Mouse (Mus musculus): ENCODE data around the gene Lingo4.

Gene Lingo4

DNA sequence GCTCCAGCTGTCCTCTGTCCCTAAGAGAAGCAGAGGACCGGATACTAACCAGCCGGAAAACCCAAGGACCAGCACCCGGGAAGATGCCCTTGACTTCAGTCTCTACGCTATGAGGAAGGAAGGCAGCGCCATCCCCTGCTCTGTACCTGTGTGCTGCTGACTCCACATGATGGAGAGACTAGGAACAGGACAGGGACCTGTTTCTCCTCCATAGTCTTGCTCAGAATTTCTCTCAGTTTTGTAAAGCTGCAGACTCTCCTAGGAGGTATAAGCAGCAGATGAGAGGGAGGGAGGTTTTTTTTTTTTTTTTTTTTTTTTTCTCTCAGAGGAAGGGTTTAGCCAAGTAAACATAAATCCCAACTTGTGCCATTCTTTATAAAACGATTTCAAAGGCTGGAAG is at the start of gene Lingo4:
TSS of gene Lingo4 (plus strand) at position 301 of the 400 bp plus-strand sequence.
- DNase-seq (ENCODE audit: low spot score in 2 of 2), result no peak

DNA sequence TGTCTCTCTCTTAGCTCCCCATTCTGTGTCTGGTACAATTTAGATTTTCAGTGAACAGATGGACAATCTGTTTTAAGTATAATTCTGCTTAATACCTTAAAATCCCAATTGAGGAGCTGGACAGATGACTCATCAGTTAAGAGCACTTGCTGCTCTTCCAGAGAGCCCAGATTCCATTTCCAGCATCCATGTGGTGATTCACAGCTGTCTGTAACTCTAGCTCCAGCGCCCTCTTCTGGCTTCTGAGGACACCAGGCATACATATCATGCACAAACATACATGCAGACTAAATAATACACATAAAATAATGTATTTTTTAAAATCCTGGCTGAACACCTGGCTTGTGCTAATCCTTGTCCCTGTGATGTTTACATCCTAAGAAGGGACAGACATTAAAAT is 37.5 kb upstream of the Lingo4 start:
- no peak for DNase-seq (ENCODE audit: low spot score in 2 of 2)

DNA sequence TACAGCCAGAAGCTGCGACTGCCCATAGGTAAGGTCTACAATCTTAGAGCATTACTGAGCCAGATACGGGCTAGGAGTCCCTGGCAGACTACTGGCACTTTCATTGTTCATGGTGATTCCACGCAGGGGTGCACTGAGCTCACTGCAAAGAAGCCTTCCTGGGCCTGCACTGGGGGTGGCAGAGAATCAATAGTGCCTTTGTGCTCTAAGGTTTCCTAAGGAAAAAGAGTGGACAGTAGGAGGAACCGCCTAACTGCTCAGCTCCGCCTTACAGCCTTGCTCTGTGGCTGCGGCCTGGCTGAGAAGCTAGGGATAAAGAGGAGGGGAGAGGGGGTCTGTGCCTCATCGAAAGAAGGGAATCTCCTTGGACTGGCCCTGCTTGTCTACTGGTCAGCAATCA is 36.2 kb upstream of the Lingo4 start, which contains the start of gene C2cd4d:
TSS of gene C2cd4d (plus strand) at position 301 of the 400 bp plus-strand sequence.
- no peak for DNase-seq (ENCODE audit: low spot score in 2 of 2)

DNA sequence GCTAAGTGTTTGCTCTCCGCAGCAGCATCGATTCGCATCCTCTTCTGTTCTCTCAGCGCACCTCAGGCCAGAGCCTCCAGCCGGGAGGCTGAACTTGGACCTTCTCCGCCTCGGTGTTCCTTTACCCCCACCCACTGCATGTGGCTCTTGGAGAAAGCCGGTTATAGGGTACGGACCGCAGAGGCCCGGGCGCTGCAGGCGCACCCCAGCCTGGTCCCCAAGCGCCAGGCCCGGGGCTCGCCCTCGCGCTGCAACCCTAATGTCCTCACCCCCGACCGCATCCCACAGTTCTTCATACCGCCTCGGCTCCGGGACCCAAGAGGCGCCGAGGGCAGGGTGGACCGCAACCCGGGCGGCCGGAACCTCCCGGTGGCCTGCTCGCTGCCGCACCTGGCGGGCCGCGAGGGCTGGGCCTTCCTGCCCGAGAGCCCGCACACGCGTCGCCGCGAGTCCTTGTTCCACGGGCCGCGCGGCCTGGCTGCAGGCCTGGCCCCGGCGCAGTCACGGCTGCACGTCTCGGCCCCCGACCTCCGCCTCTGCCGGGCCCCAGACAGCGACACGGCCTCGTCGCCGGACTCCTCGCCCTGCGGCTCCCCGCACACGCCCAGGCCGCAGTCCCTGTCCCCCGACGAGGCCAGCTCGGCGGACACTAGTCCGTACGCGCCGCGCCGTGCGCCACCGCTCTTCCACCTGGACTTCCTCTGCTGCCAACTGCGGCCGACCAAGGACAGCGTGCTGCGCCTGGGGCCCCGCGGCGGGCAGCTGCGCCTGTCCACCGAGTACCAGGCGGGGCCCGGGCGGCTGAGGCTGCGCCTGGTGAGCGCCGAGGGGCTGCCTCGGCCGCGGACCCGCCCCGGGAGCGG is 34.8 kb upstream of the Lingo4 start:
- no peak for DNase-seq (ENCODE audit: low spot score in 2 of 2)

DNA sequence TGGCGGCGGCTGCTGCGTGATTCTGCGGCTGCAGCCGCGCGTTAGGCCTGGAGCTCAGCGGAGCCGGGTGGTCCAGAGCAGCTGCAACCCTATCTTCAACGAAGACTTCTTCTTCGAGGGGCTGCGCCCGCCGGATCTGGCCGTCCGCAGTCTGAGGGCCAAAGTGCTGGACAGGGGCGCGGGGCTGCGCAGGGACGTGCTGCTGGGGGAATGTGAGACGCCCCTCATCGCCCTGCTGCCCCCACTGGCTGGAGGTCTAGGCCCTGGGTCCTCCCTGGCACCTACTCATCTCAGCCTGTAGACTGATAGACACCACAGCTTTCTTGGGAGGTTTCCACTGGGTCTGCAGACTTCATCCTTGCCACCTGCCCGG is 34.2 kb upstream of the Lingo4 start:
- no peak for DNase-seq (ENCODE audit: low spot score in 2 of 2)

DNA sequence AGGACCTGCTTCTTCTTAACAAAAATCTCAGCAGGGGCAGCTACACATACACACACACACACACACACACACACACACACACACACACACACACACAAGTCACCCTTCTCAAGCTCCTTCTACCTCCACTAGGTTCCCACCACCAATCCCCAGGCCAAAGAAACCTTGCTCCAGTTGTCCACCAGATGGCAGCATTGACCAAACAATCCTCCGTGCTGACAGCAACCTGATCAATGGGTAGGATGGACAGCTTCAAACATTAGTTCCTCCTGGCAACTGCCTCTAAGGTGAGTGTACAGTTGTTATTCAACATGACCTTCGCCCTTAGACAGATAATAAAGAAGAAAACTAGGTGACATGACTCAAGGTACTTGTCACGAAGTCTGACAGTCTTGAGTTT is 31.6 kb upstream of the Lingo4 start:
- peak; percentile 49 to 72 for DNase-seq (ENCODE audit: low spot score in 2 of 2)

DNA sequence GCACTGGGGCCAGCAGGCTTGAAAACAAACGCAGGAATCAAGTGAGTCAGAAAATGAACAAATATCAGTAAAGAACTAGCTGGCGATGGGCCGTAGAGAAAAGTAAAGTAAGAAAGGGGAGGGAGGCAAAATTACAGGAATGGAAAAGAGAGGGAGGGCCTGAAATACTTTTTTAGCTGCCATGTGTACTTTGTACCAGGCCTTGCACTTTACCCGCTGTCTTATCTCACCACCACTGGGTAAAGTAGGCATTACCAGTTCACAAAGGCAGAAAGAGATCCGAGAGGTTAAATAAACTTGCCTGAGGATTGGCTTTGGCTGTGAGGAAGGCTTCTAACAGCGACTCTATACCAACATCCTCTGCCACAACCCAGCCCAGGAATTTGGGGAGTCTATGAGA is 30.8 kb upstream of the Lingo4 start:
- no peak for DNase-seq (ENCODE audit: low spot score in 2 of 2)

DNA sequence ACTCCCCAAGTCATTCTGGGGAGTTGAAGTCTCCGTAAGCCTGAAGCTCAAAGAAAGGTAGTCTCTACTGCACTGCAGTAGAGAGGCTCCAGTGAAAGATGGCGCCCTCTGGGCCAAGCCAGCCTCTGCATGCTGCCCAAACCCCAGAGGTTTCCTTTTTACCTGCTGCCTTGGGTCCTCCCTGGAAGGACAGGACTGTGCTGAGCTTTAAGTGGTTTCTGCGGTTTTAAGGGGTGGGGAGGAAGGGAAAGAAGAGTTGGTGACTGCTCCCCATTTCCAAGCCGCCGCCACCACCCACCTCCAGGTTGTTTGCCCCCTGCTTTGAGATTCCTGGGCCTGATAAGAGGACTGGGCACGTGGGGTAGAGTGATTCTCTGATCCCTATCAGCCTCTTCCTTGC is 29.7 kb upstream of the Lingo4 start:
- DNase-seq (ENCODE audit: low spot score in 2 of 2), result no peak

DNA sequence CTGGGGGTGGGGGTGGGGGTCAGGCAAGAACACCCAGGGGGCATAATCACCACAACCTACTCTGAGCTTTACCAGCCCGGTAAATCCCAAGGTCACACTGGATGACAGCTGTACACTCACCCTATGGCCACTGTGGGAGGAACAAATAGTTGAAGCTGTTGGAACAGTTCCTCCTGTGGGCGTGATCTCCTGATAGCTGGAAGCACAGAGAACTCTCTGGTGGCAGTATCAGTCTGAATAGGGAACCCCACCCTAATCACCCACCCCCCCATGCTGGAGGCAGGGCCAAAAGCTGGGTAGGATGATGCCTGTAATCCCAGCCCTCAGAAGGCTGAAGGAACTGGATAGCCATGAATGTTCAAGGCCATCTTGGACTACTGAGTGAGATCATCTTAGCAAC is 28.6 kb upstream of the Lingo4 start:
- DNase-seq (ENCODE audit: low spot score in 2 of 2), result no peak

DNA sequence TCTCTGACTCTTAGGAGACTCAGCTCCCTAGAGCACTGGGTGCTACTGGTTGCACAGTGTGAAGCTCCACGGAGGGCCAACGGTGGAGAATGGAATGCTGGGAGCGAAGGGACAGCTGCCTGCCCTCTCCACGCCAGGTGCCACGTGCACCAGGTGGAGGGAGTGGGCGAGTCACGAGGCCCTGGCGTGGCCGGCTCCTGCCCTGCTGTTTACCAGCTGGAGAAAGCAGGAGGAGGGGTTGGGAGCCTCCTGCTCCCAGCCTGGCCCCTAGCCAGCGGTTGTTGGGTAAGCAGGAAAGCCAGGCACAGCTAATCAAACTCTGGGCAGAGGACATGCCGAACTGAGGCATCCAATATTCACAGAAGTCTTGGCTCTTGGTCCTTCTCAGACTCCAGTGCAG is 26.7 kb upstream of the Lingo4 start:
- DNase-seq (ENCODE audit: low spot score in 2 of 2), result no peak

DNA sequence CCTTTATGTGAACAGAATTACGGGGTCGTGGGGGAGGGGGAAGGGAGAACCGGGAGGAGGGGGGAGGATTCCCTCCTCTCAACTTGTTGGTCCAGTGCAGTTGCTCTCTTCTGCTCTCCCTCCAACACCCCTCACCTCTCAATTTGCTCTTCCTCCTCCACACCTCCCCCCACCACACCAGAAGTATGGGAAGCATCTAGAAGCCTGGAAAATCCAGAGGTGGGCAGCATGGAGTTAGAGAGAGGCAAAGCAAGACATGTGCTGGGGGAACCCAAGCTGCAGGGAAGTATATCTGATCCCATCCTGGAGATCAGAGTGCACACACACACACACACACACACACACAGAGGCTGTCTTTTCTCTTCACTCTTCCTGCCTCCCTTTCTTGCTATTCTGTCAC is 26.3 kb upstream of the Lingo4 start:
- DNase-seq (ENCODE audit: low spot score in 2 of 2), result no peak

DNA sequence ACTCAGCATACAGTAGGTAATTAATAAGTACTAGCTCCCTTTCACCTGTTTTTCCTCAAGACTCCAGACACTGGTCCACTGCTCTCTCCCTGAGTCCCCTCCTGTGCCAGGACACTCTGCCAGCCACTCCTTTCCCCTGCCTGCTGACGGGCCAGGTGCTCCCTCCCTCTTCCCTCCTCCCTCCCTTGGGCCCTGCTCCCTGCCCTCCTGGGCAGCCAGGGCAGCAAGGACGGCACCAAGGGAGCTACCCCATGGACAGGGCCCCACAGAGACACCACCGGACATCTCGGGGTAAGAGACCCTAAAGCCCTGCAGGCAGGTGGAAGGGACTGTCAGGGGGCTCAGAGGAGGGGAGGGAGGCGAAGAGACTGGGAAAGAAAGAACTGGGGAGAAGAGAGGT is 25.7 kb upstream of the Lingo4 start, which contains the start of gene Rorc:
TSS of gene Rorc (plus strand) at position 154 of the 400 bp plus-strand sequence.
- no peak for DNase-seq (ENCODE audit: low spot score in 2 of 2)

DNA sequence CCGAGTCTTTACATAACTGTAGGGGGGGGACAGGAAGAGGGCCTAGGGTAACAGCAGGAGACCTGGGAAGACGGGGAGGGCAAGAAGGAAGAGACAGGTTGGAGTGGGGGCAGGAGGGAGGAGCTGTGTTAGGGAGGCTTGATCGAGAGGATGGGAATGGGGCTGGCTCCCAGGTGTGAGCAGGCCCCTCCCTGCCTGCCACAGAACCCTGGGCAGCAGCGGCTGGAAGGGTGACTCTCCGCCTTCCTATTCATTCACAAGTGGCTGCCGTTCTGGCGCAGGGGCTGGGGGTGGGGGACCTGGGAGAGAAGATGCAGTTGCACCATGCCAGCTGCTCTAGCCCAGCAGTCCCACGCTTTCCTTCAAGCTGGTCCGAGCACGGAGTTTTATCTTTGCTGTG is 25.2 kb upstream of the Lingo4 start:
- no peak for DNase-seq (ENCODE audit: low spot score in 2 of 2)

DNA sequence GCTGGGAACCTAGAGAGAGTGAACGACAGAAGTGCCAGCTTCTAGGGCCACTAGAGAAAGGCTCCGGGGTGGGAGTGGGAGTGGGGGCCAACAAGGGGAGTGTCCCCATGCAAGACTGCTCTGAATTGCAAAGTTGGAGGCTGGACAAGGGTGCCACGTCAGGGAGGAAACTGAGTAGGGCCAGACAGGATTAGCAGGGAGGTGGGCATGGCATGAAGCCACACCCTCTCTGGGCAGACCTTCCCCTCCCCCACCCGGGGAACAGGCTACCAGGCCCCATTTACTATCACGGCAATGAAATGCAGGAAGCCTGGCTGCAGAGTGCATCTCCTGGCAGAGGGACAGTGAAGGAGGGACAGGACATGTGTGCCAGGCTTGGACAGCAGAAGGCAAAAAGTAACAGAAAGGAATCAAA is 24.7 kb upstream of the Lingo4 start:
- DNase-seq (ENCODE audit: low spot score in 2 of 2), result no peak

DNA sequence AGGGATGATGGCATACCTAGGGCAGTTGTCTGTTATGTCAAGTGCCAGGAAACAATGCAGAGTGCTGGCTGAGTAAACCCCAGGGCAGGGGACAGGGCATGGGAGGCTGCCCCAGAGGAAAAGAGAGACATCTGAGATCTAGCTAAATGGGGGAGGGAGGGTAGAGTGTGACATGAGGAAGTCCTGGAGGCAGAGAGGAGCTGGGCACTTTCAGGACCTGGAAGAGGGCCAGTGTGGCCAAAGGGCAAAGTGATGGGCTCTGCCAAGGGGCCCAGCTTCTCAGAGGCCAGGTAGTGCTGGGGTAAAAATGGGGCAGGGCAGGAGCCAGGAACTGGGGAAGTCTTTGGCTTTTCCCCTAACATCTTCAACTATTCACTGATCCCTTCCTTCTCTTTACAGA is 23.7 kb upstream of the Lingo4 start:
- DNase-seq (ENCODE audit: low spot score in 2 of 2), result no peak

DNA sequence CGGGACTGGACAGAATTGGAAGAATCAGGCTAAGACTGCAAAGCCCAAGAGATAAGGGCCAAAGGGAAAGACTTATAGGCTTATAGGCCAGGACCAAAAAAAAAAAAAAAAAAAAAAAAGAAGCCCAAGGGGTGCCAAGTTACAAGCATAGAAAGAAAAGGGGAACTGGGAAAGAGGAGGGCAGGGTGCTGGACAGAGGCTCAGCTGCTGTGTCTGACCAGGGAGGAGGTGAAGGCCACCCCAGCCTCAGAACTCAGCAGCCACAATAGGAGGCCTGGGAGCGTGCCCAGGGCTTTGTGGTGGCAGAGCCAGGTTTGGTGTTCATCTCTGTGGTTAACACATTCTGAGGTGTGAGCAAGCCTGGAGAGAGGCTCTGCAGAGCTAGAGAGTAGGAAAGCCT is 23.2 kb upstream of the Lingo4 start:
- no peak for DNase-seq (ENCODE audit: low spot score in 2 of 2)

DNA sequence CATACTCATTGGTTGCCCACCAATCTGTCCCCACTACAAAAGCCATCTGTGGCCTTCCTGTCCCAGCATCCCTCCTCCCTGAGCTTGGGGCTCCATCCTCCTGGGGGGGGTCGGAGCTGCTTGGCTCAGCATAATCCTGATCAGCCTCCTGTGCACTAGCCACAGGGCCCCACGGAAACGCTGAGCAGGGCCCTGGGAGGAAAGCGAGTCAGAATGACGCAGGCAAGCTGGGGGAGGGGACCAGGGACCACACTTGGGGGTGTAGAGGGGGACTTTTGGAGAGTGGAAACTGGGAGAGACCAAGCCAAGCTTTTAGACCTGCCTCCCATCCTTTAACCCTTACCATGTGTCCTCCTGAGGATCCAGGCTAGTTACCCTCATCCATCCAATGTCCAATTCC is 22.5 kb upstream of the Lingo4 start:
- no peak for DNase-seq (ENCODE audit: low spot score in 2 of 2)

DNA sequence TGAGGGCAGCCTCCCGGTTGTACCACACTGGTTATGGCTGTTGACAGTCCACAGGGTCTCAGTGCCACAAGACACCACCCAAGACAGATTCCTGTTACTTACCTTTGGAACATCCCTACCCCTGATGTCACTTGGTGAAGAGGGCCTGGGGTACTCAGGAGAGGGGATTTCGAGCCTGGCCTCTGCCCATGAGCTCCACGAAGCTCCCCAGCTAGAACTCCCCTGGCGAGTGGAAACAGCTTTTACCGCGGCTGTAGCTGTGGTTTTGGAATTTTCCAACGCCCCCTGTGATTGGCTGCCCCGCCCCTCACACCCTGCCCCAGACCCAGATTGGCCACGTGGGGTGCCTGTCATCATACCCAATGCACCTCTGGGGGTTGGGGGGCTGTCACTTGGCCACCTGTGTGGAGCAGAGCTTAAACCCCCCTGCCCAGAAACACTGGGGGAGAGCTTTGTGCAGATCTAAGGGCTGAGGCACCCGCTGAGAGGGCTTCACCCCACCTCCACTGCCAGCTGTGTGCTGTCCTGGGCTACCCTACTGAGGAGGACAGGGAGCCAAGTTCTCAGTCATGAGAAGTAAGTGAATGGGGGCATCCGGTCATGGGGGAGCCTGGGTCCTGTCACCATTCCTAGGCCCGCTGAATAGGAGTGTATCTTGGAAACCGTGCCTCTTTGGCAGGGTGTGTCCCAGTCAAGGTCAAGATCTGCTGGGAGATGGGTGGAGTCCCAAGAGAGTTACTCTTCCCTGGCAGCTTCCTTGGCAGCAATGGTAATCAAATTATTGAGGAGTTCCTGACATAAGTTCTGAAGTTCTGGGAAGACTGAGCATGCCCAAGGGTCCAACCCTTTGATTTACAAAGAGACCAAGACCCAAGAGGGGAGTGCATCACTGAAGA is 21.0 kb upstream of the Lingo4 start:
- DNase-seq (ENCODE audit: low spot score in 2 of 2), result no peak

DNA sequence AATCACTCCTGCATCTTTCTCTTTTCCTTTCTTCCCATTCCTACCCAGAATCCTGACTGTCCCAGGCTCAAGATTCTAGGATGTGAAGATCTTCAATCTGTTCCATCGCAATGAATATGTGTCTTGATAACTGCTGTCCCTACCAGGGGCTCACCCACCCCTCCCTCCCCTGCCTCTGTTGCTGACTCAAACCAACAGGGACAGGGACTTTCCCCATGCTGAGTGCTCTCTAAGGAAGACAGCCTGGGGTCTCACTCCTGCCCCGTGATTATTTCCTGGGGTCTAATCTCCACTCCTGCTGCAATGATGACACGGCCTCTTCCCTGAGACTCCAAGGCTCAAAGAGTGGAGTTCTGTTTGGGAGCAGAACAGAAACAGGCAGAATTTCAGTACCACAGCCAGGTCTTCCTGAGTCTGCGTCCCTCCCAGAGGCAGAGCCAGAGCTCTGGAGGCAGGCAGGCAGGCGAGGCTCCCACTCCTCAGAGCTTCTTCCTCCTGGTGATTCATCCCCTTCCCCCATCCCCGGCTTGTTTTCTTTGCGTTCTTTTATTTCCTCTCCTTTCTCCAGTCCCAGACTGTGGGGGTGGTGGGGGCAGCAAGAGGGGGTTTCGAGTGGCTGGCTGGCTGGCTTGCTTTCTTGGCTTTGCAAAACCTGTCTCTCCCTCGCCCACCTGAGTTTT is 18.3 kb upstream of the Lingo4 start:
- DNase-seq (ENCODE audit: low spot score in 2 of 2), result no peak

DNA sequence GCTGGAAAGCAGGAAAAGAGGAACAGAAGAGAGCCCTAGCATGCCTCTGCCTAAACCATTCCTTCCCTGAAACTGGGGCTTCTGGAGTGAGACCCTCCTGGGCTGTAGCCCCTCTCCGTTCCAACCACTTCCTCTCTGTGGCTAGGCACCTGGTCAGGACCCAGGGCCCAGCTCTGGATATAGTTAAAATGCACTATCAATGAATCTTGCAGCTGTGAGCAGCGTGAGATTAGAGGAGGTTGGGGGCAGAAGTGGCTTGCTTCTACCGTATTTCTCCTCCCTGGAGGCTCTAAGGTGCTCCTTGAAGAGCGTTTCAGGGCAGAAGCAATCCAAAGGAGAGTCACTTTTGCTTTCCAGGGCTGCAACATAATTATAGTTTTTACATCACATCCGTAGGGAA is 16.0 kb upstream of the Lingo4 start:
- DNase-seq (ENCODE audit: low spot score in 2 of 2), result no peak

DNA sequence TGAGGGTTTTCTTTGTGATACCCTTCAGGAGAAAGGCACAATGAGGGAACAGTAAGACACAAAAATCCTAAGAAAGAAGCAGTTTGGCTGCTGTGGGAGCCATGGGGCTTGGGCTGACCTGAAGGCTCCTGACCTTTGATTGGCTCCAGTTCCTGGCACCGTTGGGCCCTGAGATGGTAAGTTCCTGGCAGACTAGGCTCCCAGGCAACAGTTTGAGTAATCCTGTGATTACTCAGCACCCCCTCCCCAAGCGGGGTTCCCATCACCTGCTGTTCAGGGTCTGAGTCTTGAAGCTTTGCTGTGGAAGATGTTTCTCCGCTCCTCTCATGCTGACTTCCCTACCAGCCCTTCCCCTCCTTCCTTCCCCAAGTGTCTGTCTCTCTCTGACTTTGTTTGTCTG is 14.8 kb upstream of the Lingo4 start:
- DNase-seq (ENCODE audit: low spot score in 2 of 2), result no peak

DNA sequence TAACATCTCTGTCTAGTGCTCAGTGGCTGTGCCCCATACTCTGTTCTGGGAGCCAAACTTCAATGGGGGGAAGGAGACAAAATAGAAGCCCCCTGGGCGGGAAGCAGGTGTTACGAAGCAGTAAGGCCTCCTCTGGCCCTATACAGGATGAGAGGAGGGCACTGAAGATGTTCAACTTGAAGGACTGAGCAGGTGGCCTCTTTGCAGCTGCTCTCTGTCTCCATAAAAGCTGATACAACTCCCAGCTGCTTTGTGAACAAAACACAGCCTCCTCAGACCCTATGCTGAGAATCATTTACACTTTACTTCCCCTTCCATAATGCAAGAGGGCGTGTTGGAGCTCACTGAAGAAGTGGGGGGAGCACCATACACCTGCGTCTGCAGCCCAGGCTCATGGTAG is 11.6 kb upstream of the Lingo4 start:
- DNase-seq (ENCODE audit: low spot score in 2 of 2), result no peak
